9 mouse cellular contexts compared by ENCODE assay signal in genomic region chr11:96294245-96295091, GRCm38 (mm10). TPM values are rescaled to one million over a fixed set of nuclear protein-coding genes. Genes with fewer than 3 reads are reported as not detected.
DNase-seq lines count a peak whose midpoint lies in the region; ATAC-seq and TF ChIP-seq lines count a peak whose summit lies in the region.
"Had no signal": no experiment of that assay in that cellular context is flagged by ENCODE, and none has a peak within 500 bp of the region (broad histone marks: within the 10 kb centered on the region; RNA-seq: fewer than 3 reads in every experiment).

No protein-coding gene starts in this region.

- 1% methylated on average over 32 of the region's 32 CpGs for WGBS in hindbrain, embryonic 15.5 days
- under 1% methylated on average over 32 of the region's 32 CpGs for WGBS in limb, embryonic 11.5 days
- WGBS in thymus, adult 2 months, result 1% methylated on average over 32 of the region's 32 CpGs

- H3K27ac ChIP-seq in hindbrain, embryonic 15.5 days (replicated peaks), result peak overlapping the region; percentile 75
- H3K27ac ChIP-seq in limb, embryonic 11.5 days (replicated peaks; ENCODE audit: low read depth, low read length), result no peak overlapping the region
- no peak overlapping the region for H3K27ac ChIP-seq in thymus, adult 2 months (ENCODE audit: control insufficient read depth, insufficient read depth, low read length)
- H3K27ac ChIP-seq: embryonic facial prominence, embryonic 15.5 days had no signal

- peaks cover 84% of the 10 kb centered on the region for H3K27me3 ChIP-seq in hindbrain, embryonic 15.5 days
- H3K27me3 ChIP-seq in limb, embryonic 11.5 days (ENCODE audit: control insufficient read depth, insufficient read depth, low read length), result peaks cover 89% of the 10 kb centered on the region
- H3K27me3 ChIP-seq in thymus, adult 2 months (ENCODE audit: control insufficient read depth, insufficient read depth, low read length), result peaks cover 40% of the 10 kb centered on the region

- peak; percentile 66; the same call in 1 of the 2 replicates for TF ChIP-seq CTCF in thymus, adult 2 months (IDR thresholded peaks at IDR 0.05; ENCODE audit: borderline replicate concordance, control insufficient read depth, extremely low read depth, insufficient read depth, low read length, poor library complexity)

- H3K4me3 ChIP-seq in hindbrain, embryonic 15.5 days, result peak overlapping the region; percentile 47
- H3K4me3 ChIP-seq in limb, embryonic 11.5 days (ENCODE audit: low read depth, low read length), result peak overlapping the region; percentile 19
- H3K4me3 ChIP-seq in thymus, adult 2 months (ENCODE audit: control insufficient read depth, insufficient read depth, low read length), result no peak overlapping the region
- H3K4me3 ChIP-seq: embryonic facial prominence, embryonic 15.5 days had no signal

- peak; percentile 13 to 60 for DNase-seq in layer of hippocampus, adult 18-20 months (ENCODE audit: low spot score in 2 of 2)
- DNase-seq in layer of hippocampus, adult 9-11 months, result no peak
- peak; percentile 28 for DNase-seq in MN1 (ENCODE audit: low spot score)
- DNase-seq in embryo, embryonic 11.5 days (ENCODE audit: low read depth, low spot score), result peak; percentile 85
- DNase-seq in limb, embryonic 11.5 days (ENCODE audit: low spot score), result peak; percentile 93
- peak; percentile 65 for DNase-seq in neural tube, embryonic 10.5 days (ENCODE audit: extremely low spot score, low spot score)
- DNase-seq in thymus, adult 2 months, result peak; percentile 81

- TF ChIP-seq POLR2A in thymus, adult 2 months (IDR thresholded peaks at IDR 0.05; ENCODE audit: control insufficient read depth, extremely low read depth, insufficient read depth, low read length, poor library complexity), result no peak

- ATAC-seq in hindbrain, embryonic 15.5 days (ENCODE audit: low FRiP score, low read depth), result no peak
- ATAC-seq in limb, embryonic 11.5 days (ENCODE audit: insufficient number of reproducible peaks, low FRiP score, low TSS enrichment, low read depth), result 0 out of 2 replicates have a peak, but pooled peaks have one; percentile 31

- peak overlapping the region; percentile 26 for H3K4me2 ChIP-seq in hindbrain, embryonic 15.5 days
- peak overlapping the region; percentile 43 for H3K4me2 ChIP-seq in limb, embryonic 11.5 days (ENCODE audit: low read depth, severe bottlenecking)
- H3K4me2 ChIP-seq: embryonic facial prominence, embryonic 15.5 days had no signal

- 0 out of 2 replicates have a peak, but pooled peaks cover 2% of the 10 kb centered on the region for H3K4me1 ChIP-seq in hindbrain, embryonic 15.5 days (replicated peaks)
- H3K4me1 ChIP-seq in limb, embryonic 11.5 days (ENCODE audit: control insufficient read depth, insufficient read depth, low read length), result peaks cover 16% of the 10 kb centered on the region
- H3K4me1 ChIP-seq in thymus, adult 2 months (replicated peaks; ENCODE audit: control insufficient read depth, insufficient read depth, low read length), result no peaks in the 10 kb centered on the region; the same call in 1 of the 2 replicates

- no peaks in the 10 kb centered on the region for H3K36me3 ChIP-seq in hindbrain, embryonic 15.5 days
- no peaks in the 10 kb centered on the region for H3K36me3 ChIP-seq in limb, embryonic 11.5 days (ENCODE audit: control insufficient read depth, insufficient read depth, low read length)
- no peaks in the 10 kb centered on the region for H3K36me3 ChIP-seq in thymus, adult 2 months (ENCODE audit: control insufficient read depth, insufficient read depth, low read length)
- H3K36me3 ChIP-seq: embryonic facial prominence, embryonic 15.5 days had no signal

- 0 out of 2 replicates have a peak overlapping the region, but pooled peaks have one; percentile 1 for H3K9ac ChIP-seq in hindbrain, embryonic 15.5 days
- no peak overlapping the region for H3K9ac ChIP-seq in limb, embryonic 11.5 days (ENCODE audit: low read length)
- H3K9ac ChIP-seq: embryonic facial prominence, embryonic 15.5 days had no signal

- no peaks in the 10 kb centered on the region for H3K9me3 ChIP-seq in hindbrain, embryonic 15.5 days
- no peaks in the 10 kb centered on the region for H3K9me3 ChIP-seq in limb, embryonic 11.5 days (ENCODE audit: control insufficient read depth, low read length)
- H3K9me3 ChIP-seq: embryonic facial prominence, embryonic 15.5 days had no signal

RNA-seq across cellular contexts. Expression of gene Hoxb6, which starts 2.2 kb away (rescaled TPM):
- total RNA-seq in layer of hippocampus, adult 18-20 months (2021), result not detected
- polyA plus RNA-seq in hindbrain, embryonic 15.5 days (2015; fragmentation: Nextera tagmentation; extraction: Ambion mirVana), result 52.1 and 66.7 TPM in 2 replicates
- polyA plus RNA-seq in limb, embryonic 11.5 days (2014; fragmentation: Nextera tagmentation; extraction: Ambion mirVana), result 1.9 and 2.8 TPM in 2 replicates
- polyA plus RNA-seq in thymus, adult 2 months (2012; rRNA removed), result 0.18 and 0.50 TPM in 2 replicates
- polyA plus RNA-seq: embryonic facial prominence, embryonic 15.5 days had no signal

RNA-seq across cellular contexts. Expression of gene Hoxb7, which starts 8.0 kb away (rescaled TPM):
- total RNA-seq in layer of hippocampus, adult 18-20 months (2021), result not detected
- 26.5 and 33.6 TPM in 2 replicates for polyA plus RNA-seq in hindbrain, embryonic 15.5 days (2015; fragmentation: Nextera tagmentation; extraction: Ambion mirVana)
- 3.7 and 4.3 TPM in 2 replicates for polyA plus RNA-seq in limb, embryonic 11.5 days (2014; fragmentation: Nextera tagmentation; extraction: Ambion mirVana)
- 0.09 TPM in 1 of 2 replicates, not detected in the other for polyA plus RNA-seq in thymus, adult 2 months (2012; rRNA removed)
- polyA plus RNA-seq: embryonic facial prominence, embryonic 15.5 days had no signal

RNA-seq across cellular contexts. Expression of gene Hoxb5, which starts 8.7 kb away (rescaled TPM):
- not detected for total RNA-seq in layer of hippocampus, adult 18-20 months (2021)
- 115 and 140 TPM in 2 replicates for polyA plus RNA-seq in hindbrain, embryonic 15.5 days (2015; fragmentation: Nextera tagmentation; extraction: Ambion mirVana)
- polyA plus RNA-seq in limb, embryonic 11.5 days (2014; fragmentation: Nextera tagmentation; extraction: Ambion mirVana), result 2.1 and 2.6 TPM in 2 replicates
- 0.18 and 0.22 TPM in 2 replicates for polyA plus RNA-seq in thymus, adult 2 months (2012; rRNA removed)
- polyA plus RNA-seq: embryonic facial prominence, embryonic 15.5 days had no signal

RNA-seq across cellular contexts. Expression of gene Hoxb8, which starts 12.8 kb away (rescaled TPM):
- total RNA-seq in layer of hippocampus, adult 18-20 months (2021), result not detected
- 18.2 and 26.1 TPM in 2 replicates for polyA plus RNA-seq in hindbrain, embryonic 15.5 days (2015; fragmentation: Nextera tagmentation; extraction: Ambion mirVana)
- polyA plus RNA-seq in limb, embryonic 11.5 days (2014; fragmentation: Nextera tagmentation; extraction: Ambion mirVana), result 0.38 and 0.89 TPM in 2 replicates
- 0.09 and 0.20 TPM in 2 replicates for polyA plus RNA-seq in thymus, adult 2 months (2012; rRNA removed)
- polyA plus RNA-seq: embryonic facial prominence, embryonic 15.5 days had no signal

RNA-seq across cellular contexts. Expression of gene Hoxb9, which starts 23.2 kb away (rescaled TPM):
- total RNA-seq in layer of hippocampus, adult 18-20 months (2021), result not detected
- 2.1 and 15.7 TPM in 2 replicates for polyA plus RNA-seq in hindbrain, embryonic 15.5 days (2015; fragmentation: Nextera tagmentation; extraction: Ambion mirVana)
- 1.7 and 1.8 TPM in 2 replicates for polyA plus RNA-seq in limb, embryonic 11.5 days (2014; fragmentation: Nextera tagmentation; extraction: Ambion mirVana)
- 0.09 and 0.22 TPM in 2 replicates for polyA plus RNA-seq in thymus, adult 2 months (2012; rRNA removed)
- polyA plus RNA-seq: embryonic facial prominence, embryonic 15.5 days had no signal

Comparison
In these comparisons a context has a peak if more than half of its experiments do, and no peak if none do; other contexts are left out.
1. RNA of gene Hoxb6, which starts 2.2 kb away (polyA plus RNA-seq): 52.1 to 66.7 TPM in hindbrain, embryonic 15.5 days; 1.9 to 2.8 TPM in limb, embryonic 11.5 days and 0.18 to 0.50 TPM in thymus, adult 2 months; every median in the first group is over 10 times any median in the second.
2. RNA of gene Hoxb5, which starts 8.7 kb away (polyA plus RNA-seq): 115 to 140 TPM in hindbrain, embryonic 15.5 days; 2.1 to 2.6 TPM in limb, embryonic 11.5 days and 0.18 to 0.22 TPM in thymus, adult 2 months; every median in the first group is over 10 times any median in the second.